Mouse (Mus musculus) heart, adult 2 months (tissue): ENCODE data around the gene Tiam2.

Source experiments
- CTCF ChIP-seq: fragments of 200-600 bp; IDR thresholded peaks from 2 replicates; pipeline ENCODE4 v1.8.1; 2022; ENCODE audit warnings: antibody characterized with exemption, mild to moderate bottlenecking, moderate library complexity
- EP300 ChIP-seq: fragments of 200-500 bp; IDR thresholded peaks from 2 replicates; pipeline ENCODE4 v1.6.1; 2011; ENCODE audit warnings: low read depth, low read length, control low read depth; ENCODE audit not compliant: insufficient read depth

DNA sequence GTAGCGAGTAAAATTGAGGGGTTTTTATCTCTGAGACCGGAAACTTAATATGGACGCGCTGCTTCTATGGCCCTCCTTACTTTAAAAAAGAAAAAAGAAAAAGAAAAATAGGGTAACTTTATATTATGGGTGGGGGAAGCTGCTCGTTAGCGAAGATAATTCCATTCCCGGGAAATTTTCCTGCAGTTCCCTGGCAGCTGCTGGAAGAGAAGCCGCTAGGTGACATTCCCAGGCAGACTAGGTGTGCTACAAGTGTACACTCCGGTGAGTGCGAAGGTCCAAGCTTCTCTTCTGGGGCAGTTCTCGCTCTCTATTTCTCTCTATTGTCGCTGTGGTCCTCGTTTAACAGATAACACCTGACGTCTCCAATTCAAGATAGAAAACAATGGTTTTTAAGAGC lies 962 bp downstream of the Tiam2 start:
- no peak for TF ChIP-seq EP300
- TF ChIP-seq CTCF: no peak
